Mouse (Mus musculus): ENCODE measurements at regions not wholly inside any gene's neighbourhood (a gene's known extent, or its start where the extent isn't known, plus 50 kb on each side); places are given as distances from the start of the nearest gene placed in this dataset.

GRCm38 (mm10) chr16:71004211-71004610 is 690.5 kb downstream of the Gbe1 start:
- CTCF ChIA-PET, result no interaction called here
- POLR2A ChIA-PET, result no interaction called here

- CTCF ChIA-PET, result no interaction called here
- POLR2A ChIA-PET, result no interaction called here
Measured at GRCm38 (mm10) chr16:71043381-71043780, 729.6 kb downstream of the Gbe1 start.

GRCm38 (mm10) chr16:71054258-71054657 is 740.5 kb downstream of the Gbe1 start:
- POLR2A ChIA-PET, result no interaction called here
- CTCF ChIA-PET, result no interaction called here

- ChIA-PET CTCF (no interaction called here), POLR2A (no interaction called here)
Measured at GRCm38 (mm10) chr16:71062754-71063153, 749.0 kb downstream of the Gbe1 start.

- CTCF ChIA-PET, result no interaction called here
Measured at GRCm38 (mm10) chr16:71063361-71063932, 749.7 kb downstream of the Gbe1 start.

GRCm38 (mm10) chr16:71070186-71070585 is 756.4 kb downstream of the Gbe1 start:
- CTCF ChIA-PET, result no interaction called here
- POLR2A ChIA-PET, result no interaction called here

More at GRCm38 (mm10) chr16:71063361-71063932, 749.7 kb downstream of the Gbe1 start:
- POLR2A ChIA-PET, result no interaction called here

- CTCF ChIA-PET, result no interaction called here
Measured at GRCm38 (mm10) chr16:71102829-71103228, 789.1 kb downstream of the Gbe1 start.

GRCm38 (mm10) chr16:71108979-71109378 is 795.2 kb downstream of the Gbe1 start:
- ChIA-PET POLR2A (no interaction called here), CTCF (interaction anchor here in 1 of 4 experiments (0.7 kb wide), 1 partner anchor 57 kb away, joined by 13 read pairs; no protein-coding TSS in a partner anchor)

More at GRCm38 (mm10) chr16:71102829-71103228, 789.1 kb downstream of the Gbe1 start:
- POLR2A ChIA-PET, result no interaction called here

- POLR2A ChIA-PET, result no interaction called here
- CTCF ChIA-PET, result no interaction called here
Measured at GRCm38 (mm10) chr16:71114301-71114700, 800.6 kb downstream of the Gbe1 start.

- ChIA-PET POLR2A (interaction anchor here in 1 of 4 experiments (1.0 kb wide), 1 partner anchor 9 kb away, joined by 3 read pairs; no protein-coding TSS in a partner anchor), CTCF (no interaction called here)
Measured at GRCm38 (mm10) chr16:71120706-71121105, 807.0 kb downstream of the Gbe1 start.

GRCm38 (mm10) chr16:71123616-71124015 is 809.9 kb downstream of the Gbe1 start:
- POLR2A ChIA-PET, result no interaction called here
- CTCF ChIA-PET, result no interaction called here

- CTCF ChIA-PET, result no interaction called here
- POLR2A ChIA-PET, result no interaction called here
Measured at GRCm38 (mm10) chr16:71132826-71133225, 819.1 kb downstream of the Gbe1 start.

- POLR2A ChIA-PET, result interaction anchor here in 1 of 4 experiments (0.6 kb wide), 1 partner anchor 1137 kb away, joined by 4 read pairs; no protein-coding TSS in a partner anchor
- CTCF ChIA-PET, result no interaction called here
Measured at GRCm38 (mm10) chr16:71138668-71139067, 824.9 kb downstream of the Gbe1 start.

Measured in embryonic stem cell, embryonic (primary cell).